Mouse (Mus musculus) hindbrain, embryonic 10.5 days (tissue): ENCODE measurements around the gene Fli1. TPM values are rescaled to one million over a fixed set of nuclear protein-coding genes. Genes with fewer than 3 reads are reported as not detected.

ENCODE experiments used
- DNase-seq: peaks from one replicate; pipeline ENCODE4 v3.0.0-alpha.2; 2017; ENCODE audit warnings: low spot score
- H3K27ac ChIP-seq: fragments of 300-500 bp; sonication (generic); 2 replicates; pipeline ENCODE4 v1.5.1; 2016; ENCODE audit warnings: mild to moderate bottlenecking, moderate library complexity
- H3K27me3 ChIP-seq: fragments of 300-500 bp; sonication (generic); 2 replicates; pipeline ENCODE4 v1.6.1; 2016; ENCODE audit warnings: mild to moderate bottlenecking; ENCODE audit not compliant: poor library complexity, insufficient read depth, severe bottlenecking
- H3K36me3 ChIP-seq: fragments of 300-500 bp; sonication (generic); 2 replicates; pipeline ENCODE4 v1.6.1; 2016; ENCODE audit warnings: mild to moderate bottlenecking, moderate library complexity
- H3K4me1 ChIP-seq: fragments of 300-500 bp; sonication (generic); replicated peaks from 2 replicates; pipeline ENCODE4 v1.6.1; 2016; ENCODE audit warnings: mild to moderate bottlenecking
- H3K4me3 ChIP-seq: fragments of 300-500 bp; sonication (generic); 2 replicates; pipeline ENCODE4 v1.5.1; 2016; ENCODE audit warnings: mild to moderate bottlenecking, moderate library complexity
- H3K9me3 ChIP-seq: fragments of 300-500 bp; sonication (generic); 2 replicates; pipeline ENCODE4 v1.6.1; 2016; ENCODE audit warnings: mild to moderate bottlenecking, moderate library complexity
- WGBS: fragments of 180-500 bp; shearing (Covaris S2); methylation state at CpG from one replicate; pipeline ENCODE4 v1.1.7; 2016; 5-methylcytosine and 5-hydroxymethylcytosine counted together
- polyA plus RNA-seq: library from polyadenylated mRNA; unstranded; fragments of >200 nt; fragmentation: Nextera tagmentation; extraction: Ambion mirVana; gene quantifications from 2 replicates; pipeline ENCODE4 v1.2.1, GENCODE M21; 2016

The Fli1 gene
- polyA plus RNA-seq, 1 experiment from 2014 or later, result 23.1 TPM

- H3K4me3 ChIP-seq, result no peak overlapping the region
- no peak overlapping the region for H3K27ac ChIP-seq
- H3K36me3 ChIP-seq, result no peaks in the 10 kb centered on the region
- peaks cover 12% of the 10 kb centered on the region for H3K4me1 ChIP-seq
- no peaks in the 10 kb centered on the region for H3K9me3 ChIP-seq
- H3K27me3 ChIP-seq, result no peaks in the 10 kb centered on the region
- no peak for DNase-seq
These were observed 54.0 kb downstream of the Fli1 start for GRCm38 (mm10) chr9:32488627-32489026.

- no peaks in the 10 kb centered on the region for H3K36me3 ChIP-seq
- no peak overlapping the region for H3K4me3 ChIP-seq
- H3K27me3 ChIP-seq, result no peaks in the 10 kb centered on the region
- 91% methylated on average over 5 of the region's 5 CpGs for WGBS
- no peak overlapping the region for H3K27ac ChIP-seq
- H3K9me3 ChIP-seq, result no peaks in the 10 kb centered on the region
- DNase-seq, result no peak
- peaks cover 12% of the 10 kb centered on the region for H3K4me1 ChIP-seq
These were observed 54.8 kb downstream of the Fli1 start for GRCm38 (mm10) chr9:32487823-32488222.

- Histone ChIP-seq H3K36me3 (no peaks in the 10 kb centered on the region), H3K27ac (no peak overlapping the region), H3K4me1 (peaks cover 12% of the 10 kb centered on the region)
These were observed 55.3 kb downstream of the Fli1 start for GRCm38 (mm10) chr9:32487401-32487800.

GRCm38 (mm10) chr9:32480418-32480817, 62.2 kb downstream of the Fli1 start:
- H3K36me3 ChIP-seq, result no peaks in the 10 kb centered on the region
- WGBS, result 89% methylated on average over 5 of the region's 5 CpGs
- H3K4me1 ChIP-seq, result peaks cover 5% of the 10 kb centered on the region
- no peak for DNase-seq
- no peaks in the 10 kb centered on the region for H3K27me3 ChIP-seq
- no peak overlapping the region for H3K27ac ChIP-seq
- H3K9me3 ChIP-seq, result no peaks in the 10 kb centered on the region
- H3K4me3 ChIP-seq, result no peak overlapping the region

More at GRCm38 (mm10) chr9:32487401-32487800, 55.3 kb downstream of the Fli1 start:
- Histone ChIP-seq H3K27me3 (no peaks in the 10 kb centered on the region), H3K4me3 (no peak overlapping the region), H3K9me3 (no peaks in the 10 kb centered on the region)
- no peak for DNase-seq
- 88% methylated on average over 4 of the region's 4 CpGs for WGBS

GRCm38 (mm10) chr9:32478799-32479198, 63.9 kb downstream of the Fli1 start:
- Histone ChIP-seq H3K36me3 (no peaks in the 10 kb centered on the region), H3K4me1 (peaks cover 5% of the 10 kb centered on the region), H3K27me3 (no peaks in the 10 kb centered on the region), H3K9me3 (no peaks in the 10 kb centered on the region), H3K4me3 (no peak overlapping the region), H3K27ac (no peak overlapping the region)
- 62% methylated on average over 3 of the region's 3 CpGs for WGBS
- no peak for DNase-seq

- no peak for DNase-seq
- Histone ChIP-seq H3K36me3 (no peaks in the 10 kb centered on the region), H3K27me3 (no peaks in the 10 kb centered on the region), H3K9me3 (no peaks in the 10 kb centered on the region), H3K4me3 (no peak overlapping the region), H3K27ac (no peak overlapping the region), H3K4me1 (peaks cover 5% of the 10 kb centered on the region)
- WGBS, result 65% methylated on average over 2 of the region's 2 CpGs
These were observed 64.6 kb downstream of the Fli1 start for GRCm38 (mm10) chr9:32478087-32478486.

GRCm38 (mm10) chr9:32476604-32477003, 66.1 kb downstream of the Fli1 start:
- Histone ChIP-seq H3K27ac (no peak overlapping the region), H3K4me3 (no peak overlapping the region), H3K4me1 (peaks cover 5% of the 10 kb centered on the region), H3K9me3 (no peaks in the 10 kb centered on the region), H3K36me3 (no peaks in the 10 kb centered on the region), H3K27me3 (no peaks in the 10 kb centered on the region)
- 94% methylated on average over 10 of the region's 10 CpGs for WGBS
- no peak for DNase-seq

- H3K9me3 ChIP-seq, result no peaks in the 10 kb centered on the region
- H3K27ac ChIP-seq, result no peak overlapping the region
- peaks cover 5% of the 10 kb centered on the region for H3K4me1 ChIP-seq
- H3K36me3 ChIP-seq, result no peaks in the 10 kb centered on the region
- WGBS, result 88% methylated on average over 10 of the region's 10 CpGs
- DNase-seq, result no peak
- H3K27me3 ChIP-seq, result no peaks in the 10 kb centered on the region
- H3K4me3 ChIP-seq, result no peak overlapping the region
These were observed 67.9 kb downstream of the Fli1 start for GRCm38 (mm10) chr9:32474621-32475390.

- H3K4me1 ChIP-seq, result peaks cover 5% of the 10 kb centered on the region; the same call in 1 of the 2 replicates
- no peak for DNase-seq
- WGBS, result 87% methylated on average over 3 of the region's 3 CpGs
- H3K4me3 ChIP-seq, result no peak overlapping the region
- no peaks in the 10 kb centered on the region for H3K27me3 ChIP-seq
- H3K9me3 ChIP-seq, result no peaks in the 10 kb centered on the region
- no peaks in the 10 kb centered on the region for H3K36me3 ChIP-seq
- H3K27ac ChIP-seq, result no peak overlapping the region
These were observed 70.3 kb downstream of the Fli1 start for GRCm38 (mm10) chr9:32472346-32472745.

GRCm38 (mm10) chr9:32469123-32469751, 73.4 kb downstream of the Fli1 start:
- no peak overlapping the region for H3K4me3 ChIP-seq
- H3K4me1 ChIP-seq, result peaks cover 5% of the 10 kb centered on the region; the same call in 1 of the 2 replicates
- WGBS, result 74% methylated on average over 8 of the region's 8 CpGs
- no peak overlapping the region for H3K27ac ChIP-seq
- no peaks in the 10 kb centered on the region for H3K36me3 ChIP-seq
- DNase-seq, result no peak
- H3K9me3 ChIP-seq, result no peaks in the 10 kb centered on the region
- H3K27me3 ChIP-seq, result no peaks in the 10 kb centered on the region

- H3K9me3 ChIP-seq, result no peaks in the 10 kb centered on the region
- H3K27me3 ChIP-seq, result no peaks in the 10 kb centered on the region
- DNase-seq, result no peak
- H3K4me1 ChIP-seq, result peaks cover 5% of the 10 kb centered on the region; the same call in 1 of the 2 replicates
- H3K36me3 ChIP-seq, result no peaks in the 10 kb centered on the region
- WGBS, result 76% methylated on average over 1 of the region's 1 CpGs
- H3K4me3 ChIP-seq, result no peak overlapping the region
- H3K27ac ChIP-seq, result no peak overlapping the region
These were observed 74.3 kb downstream of the Fli1 start for GRCm38 (mm10) chr9:32468313-32468712.

- no peak for DNase-seq
- Histone ChIP-seq H3K9me3 (no peaks in the 10 kb centered on the region), H3K27ac (no peak overlapping the region), H3K36me3 (no peaks in the 10 kb centered on the region), H3K27me3 (no peaks in the 10 kb centered on the region), H3K4me3 (no peak overlapping the region), H3K4me1 (peaks cover 5% of the 10 kb centered on the region; the same call in 1 of the 2 replicates)
- WGBS, result 90% methylated on average over 8 of the region's 8 CpGs
These were observed 75.2 kb downstream of the Fli1 start for GRCm38 (mm10) chr9:32467443-32467842.

GRCm38 (mm10) chr9:32466861-32467260, 75.8 kb downstream of the Fli1 start:
- H3K27me3 ChIP-seq, result no peaks in the 10 kb centered on the region
- WGBS, result 75% methylated on average over 8 of the region's 8 CpGs
- DNase-seq, result no peak
- peaks cover 5% of the 10 kb centered on the region; the same call in 1 of the 2 replicates for H3K4me1 ChIP-seq
- H3K9me3 ChIP-seq, result no peaks in the 10 kb centered on the region
- H3K27ac ChIP-seq, result no peak overlapping the region
- no peaks in the 10 kb centered on the region for H3K36me3 ChIP-seq
- H3K4me3 ChIP-seq, result no peak overlapping the region
